Mouse (Mus musculus): ENCODE data around the gene Shisal2b.
"Not testable (repeated sequence)": the region's sequence is repeated elsewhere in the genome, so short reads cannot be mapped to it uniquely, and the experiment has no call there.

Shisal2b gene

GRCm38 (mm10) chr13:104863127-104863979 is at the start of gene Shisal2b:
Gene Shisal2b, minus strand, starts transcription at chr13:104863893.
- DNase-seq (ENCODE audit: extremely low read depth, low read depth, low spot score): no peak

GRCm38 (mm10) chr13:104911626-104912025 is 47.9 kb upstream of the Shisal2b start:
- not testable (repeated sequence) for DNase-seq (ENCODE audit: extremely low read depth, low read depth, low spot score)

GRCm38 (mm10) chr13:104911006-104911405 is 47.3 kb upstream of the Shisal2b start:
- DNase-seq (ENCODE audit: extremely low read depth, low read depth, low spot score): not testable (repeated sequence)

- DNase-seq (ENCODE audit: extremely low read depth, low read depth, low spot score): no peak
Observed at GRCm38 (mm10) chr13:104908691-104909090, 45.0 kb upstream of the Shisal2b start.

- no peak for DNase-seq (ENCODE audit: extremely low read depth, low read depth, low spot score)
Observed at GRCm38 (mm10) chr13:104894771-104895170, 31.1 kb upstream of the Shisal2b start.

GRCm38 (mm10) chr13:104892337-104892736 is 28.6 kb upstream of the Shisal2b start:
- DNase-seq (ENCODE audit: extremely low read depth, low read depth, low spot score): no peak

- no peak for DNase-seq (ENCODE audit: extremely low read depth, low read depth, low spot score)
Observed at GRCm38 (mm10) chr13:104886308-104887032, 22.8 kb upstream of the Shisal2b start.

GRCm38 (mm10) chr13:104883566-104884249 is 20.0 kb upstream of the Shisal2b start:
- no peak for DNase-seq (ENCODE audit: extremely low read depth, low read depth, low spot score)

- DNase-seq (ENCODE audit: extremely low read depth, low read depth, low spot score): no peak
Observed at GRCm38 (mm10) chr13:104878508-104878907, 14.8 kb upstream of the Shisal2b start.

- no peak for DNase-seq (ENCODE audit: extremely low read depth, low read depth, low spot score)
Observed at GRCm38 (mm10) chr13:104869907-104870306, 6.2 kb upstream of the Shisal2b start.

GRCm38 (mm10) chr13:104866726-104867125 is 3.0 kb upstream of the Shisal2b start:
- no peak for DNase-seq (ENCODE audit: extremely low read depth, low read depth, low spot score)

- no peak for DNase-seq (ENCODE audit: extremely low read depth, low read depth, low spot score)
Observed at GRCm38 (mm10) chr13:104853645-104854044, 10.0 kb downstream of the Shisal2b start.

GRCm38 (mm10) chr13:104843295-104844089 is 20.2 kb downstream of the Shisal2b start:
- no peak for DNase-seq (ENCODE audit: extremely low read depth, low read depth, low spot score)

GRCm38 (mm10) chr13:104841937-104842336 is 21.8 kb downstream of the Shisal2b start:
- no peak for DNase-seq (ENCODE audit: extremely low read depth, low read depth, low spot score)

- no peak for DNase-seq (ENCODE audit: extremely low read depth, low read depth, low spot score)
Observed at GRCm38 (mm10) chr13:104837628-104838027, 26.1 kb downstream of the Shisal2b start.

GRCm38 (mm10) chr13:104832811-104833210 is 30.9 kb downstream of the Shisal2b start:
- DNase-seq (ENCODE audit: extremely low read depth, low read depth, low spot score): no peak

- DNase-seq (ENCODE audit: extremely low read depth, low read depth, low spot score): no peak
Observed at GRCm38 (mm10) chr13:104825470-104825869, 38.2 kb downstream of the Shisal2b start.

- DNase-seq (ENCODE audit: extremely low read depth, low read depth, low spot score): no peak
Observed at GRCm38 (mm10) chr13:104822411-104822838, 41.3 kb downstream of the Shisal2b start.

GRCm38 (mm10) chr13:104821908-104822307 is 41.8 kb downstream of the Shisal2b start:
- no peak for DNase-seq (ENCODE audit: extremely low read depth, low read depth, low spot score)

- DNase-seq (ENCODE audit: extremely low read depth, low read depth, low spot score): no peak
Observed at GRCm38 (mm10) chr13:104821192-104821591, 42.5 kb downstream of the Shisal2b start.

- DNase-seq (ENCODE audit: extremely low read depth, low read depth, low spot score): no peak
Observed at GRCm38 (mm10) chr13:104817696-104818095, 46.0 kb downstream of the Shisal2b start.
